Mouse (Mus musculus) lung, embryonic 14.5 days (tissue): ENCODE measurements around the gene Ltb4r1. TPM values are rescaled to one million over a fixed set of nuclear protein-coding genes. Genes with fewer than 3 reads are reported as not detected.
A peak's percentile ranks its signal among the peaks of the same experiment; 100 is the strongest.

Source experiments
- ATAC-seq: fragments of 200-750 bp; cut with Nextera tagmentation; 2 replicates; pipeline ENCODE4 v1.8.0; 2017; ENCODE audit warnings: mild to moderate bottlenecking, moderate TSS enrichment, moderate library complexity; ENCODE audit not compliant: insufficient read depth
- DNase-seq: peaks from one replicate; pipeline ENCODE4 v3.0.0-alpha.2; 2015
- H3K27ac ChIP-seq: fragments of 300-500 bp; sonication (generic); 2 replicates; pipeline ENCODE4 v1.5.1; 2014; ENCODE audit warnings: low read depth, mild to moderate bottlenecking, moderate library complexity
- H3K27me3 ChIP-seq: fragments of 300-500 bp; sonication (generic); 2 replicates; pipeline ENCODE4 v1.6.1; 2014; ENCODE audit warnings: low read length, control low read depth; ENCODE audit not compliant: insufficient read depth
- H3K36me3 ChIP-seq: fragments of 300-500 bp; sonication (generic); 2 replicates; pipeline ENCODE4 v1.6.1; 2014; ENCODE audit warnings: control low read depth; ENCODE audit not compliant: insufficient read depth
- H3K4me1 ChIP-seq: fragments of 300-500 bp; sonication (generic); 2 replicates; pipeline ENCODE4 v1.6.1; 2014; ENCODE audit warnings: antibody characterized with exemption, control low read depth; ENCODE audit not compliant: insufficient read depth
- H3K4me2 ChIP-seq: fragments of 300-500 bp; sonication (generic); 2 replicates; pipeline ENCODE4 v1.6.1; 2014; ENCODE audit warnings: mild to moderate bottlenecking
- H3K4me3 ChIP-seq: fragments of 300-500 bp; sonication (generic); 2 replicates; pipeline ENCODE4 v1.5.1; 2014; ENCODE audit warnings: low read depth, low read length
- H3K9ac ChIP-seq: fragments of 300-500 bp; sonication (generic); 2 replicates; pipeline ENCODE4 v1.6.1; 2014
- H3K9me3 ChIP-seq: fragments of 300-500 bp; sonication (generic); 2 replicates; pipeline ENCODE4 v1.6.1; 2016; ENCODE audit warnings: low read depth, low read length, control low read depth
- CTCF ChIP-seq: IDR thresholded peaks from 2 replicates; pipeline ENCODE4 v1.5.1; 2016; ENCODE audit warnings: antibody characterized with exemption, low read depth
- WGBS: fragments of 180-500 bp; shearing (Covaris S2); extraction: QIAGEN DNeasy Blood & Tissue Kit; methylation state at CpG from one replicate; pipeline ENCODE4 v1.1.7; 2014; 5-methylcytosine and 5-hydroxymethylcytosine counted together
- polyA plus RNA-seq: library from polyadenylated mRNA; unstranded; fragments of >200 nt; fragmentation: Nextera tagmentation; extraction: Ambion mirVana; gene quantifications from 2 replicates; pipeline ENCODE4 v1.2.1, GENCODE M21; 2014

The Ltb4r1 gene
- polyA plus RNA-seq, 1 experiment from 2014 or later: 0.64 TPM

- H3K36me3 ChIP-seq: no peaks in the 10 kb centered on the region; the same call in none of the 2 replicates
- H3K4me3 ChIP-seq: no peak overlapping the region
- 71% methylated on average over 10 of the region's 10 CpGs for WGBS
- ATAC-seq (no peak), DNase-seq (no peak)
- no peaks in the 10 kb centered on the region for H3K9me3 ChIP-seq
- no peak overlapping the region for H3K4me2 ChIP-seq
- no peaks in the 10 kb centered on the region for H3K4me1 ChIP-seq
- no peak overlapping the region for H3K27ac ChIP-seq
- no peak overlapping the region for H3K9ac ChIP-seq
- TF ChIP-seq CTCF: no peak
- H3K27me3 ChIP-seq: no peaks in the 10 kb centered on the region
Measured at GRCm38 (mm10) chr14:55733889-55734288, 31.9 kb upstream of the Ltb4r1 start.

DNA sequence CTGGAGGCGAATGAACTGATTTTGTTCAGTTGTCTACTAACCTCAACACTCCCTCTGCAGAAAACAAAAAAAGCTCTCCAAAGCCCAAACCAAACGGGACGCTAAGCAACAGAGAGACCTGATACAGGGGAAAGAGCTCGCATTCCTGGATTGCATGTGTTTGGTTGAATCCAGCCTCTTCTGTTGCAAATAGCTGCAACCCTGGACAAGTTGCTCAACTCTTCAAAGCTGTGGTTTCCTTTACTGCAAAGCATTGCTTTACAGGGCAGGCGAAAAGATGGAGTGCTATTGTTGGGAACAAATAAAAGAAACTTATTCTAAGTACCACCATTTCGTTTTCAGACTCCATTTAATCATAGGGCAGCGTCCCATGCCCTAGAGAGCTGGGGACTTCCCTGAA is 30.9 kb upstream of the Ltb4r1 start:
- no peak overlapping the region for H3K4me3 ChIP-seq
- H3K27me3 ChIP-seq: no peaks in the 10 kb centered on the region
- no peak overlapping the region for H3K9ac ChIP-seq
- peaks cover 9% of the 10 kb centered on the region for H3K36me3 ChIP-seq
- no peak for TF ChIP-seq CTCF
- ATAC-seq (no peak), DNase-seq (no peak)
- no peak overlapping the region for H3K27ac ChIP-seq
- H3K9me3 ChIP-seq: no peaks in the 10 kb centered on the region
- 72% methylated on average over 7 of the region's 7 CpGs for WGBS
- no peak overlapping the region for H3K4me2 ChIP-seq
- H3K4me1 ChIP-seq: no peaks in the 10 kb centered on the region

DNA sequence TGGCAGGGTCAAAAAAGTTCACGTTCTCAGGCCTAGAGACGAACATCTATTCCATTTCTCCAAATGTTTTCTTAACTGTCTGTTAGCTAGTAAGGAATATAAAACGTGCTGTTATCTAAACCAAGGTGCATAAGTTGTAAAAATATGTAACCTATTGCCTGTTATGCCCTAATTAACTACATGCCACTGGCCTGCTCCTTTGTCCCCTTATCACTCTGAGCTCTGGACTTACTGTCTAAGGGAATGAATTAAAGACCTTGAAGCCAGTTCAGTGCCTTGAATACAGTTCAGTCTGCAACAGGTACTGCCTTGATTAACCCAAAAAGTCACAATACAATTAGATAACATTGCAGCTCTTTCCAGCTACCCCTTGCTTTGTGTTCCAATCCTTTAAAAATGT is 30.4 kb upstream of the Ltb4r1 start:
- no peak for DNase-seq
- no peak for ATAC-seq

GRCm38 (mm10) chr14:55735758-55736157 is 30.0 kb upstream of the Ltb4r1 start:
- H3K9me3 ChIP-seq: no peaks in the 10 kb centered on the region
- H3K36me3 ChIP-seq: peaks cover 18% of the 10 kb centered on the region
- H3K27ac ChIP-seq: no peak overlapping the region
- TF ChIP-seq CTCF: no peak
- H3K4me1 ChIP-seq: no peaks in the 10 kb centered on the region
- H3K27me3 ChIP-seq: no peaks in the 10 kb centered on the region
- ATAC-seq (no peak), DNase-seq (no peak)
- no peak overlapping the region for H3K4me2 ChIP-seq
- 77% methylated on average over 4 of the region's 4 CpGs for WGBS
- no peak overlapping the region for H3K4me3 ChIP-seq
- no peak overlapping the region for H3K9ac ChIP-seq

More for the DNA sequence above, 30.4 kb upstream of the Ltb4r1 start:
- Histone ChIP-seq H3K4me3 (no peak overlapping the region), H3K4me1 (no peaks in the 10 kb centered on the region), H3K9ac (no peak overlapping the region), H3K27ac (no peak overlapping the region), H3K4me2 (no peak overlapping the region), H3K9me3 (no peaks in the 10 kb centered on the region), H3K27me3 (no peaks in the 10 kb centered on the region), H3K36me3 (peaks cover 13% of the 10 kb centered on the region)
- WGBS: 29% methylated on average over 3 of the region's 3 CpGs
- no peak for TF ChIP-seq CTCF

GRCm38 (mm10) chr14:55737086-55737687 is 28.6 kb upstream of the Ltb4r1 start:
- no peaks in the 10 kb centered on the region for H3K9me3 ChIP-seq
- no peak for DNase-seq
- no peaks in the 10 kb centered on the region for H3K27me3 ChIP-seq
- 83% methylated on average over 9 of the region's 9 CpGs for WGBS
- no peak overlapping the region for H3K4me3 ChIP-seq
- TF ChIP-seq CTCF: no peak
- H3K4me1 ChIP-seq: no peaks in the 10 kb centered on the region
- no peak overlapping the region for H3K9ac ChIP-seq
- no peak for ATAC-seq
- H3K36me3 ChIP-seq: peaks cover 29% of the 10 kb centered on the region
- no peak overlapping the region for H3K4me2 ChIP-seq
- no peak overlapping the region for H3K27ac ChIP-seq

DNA sequence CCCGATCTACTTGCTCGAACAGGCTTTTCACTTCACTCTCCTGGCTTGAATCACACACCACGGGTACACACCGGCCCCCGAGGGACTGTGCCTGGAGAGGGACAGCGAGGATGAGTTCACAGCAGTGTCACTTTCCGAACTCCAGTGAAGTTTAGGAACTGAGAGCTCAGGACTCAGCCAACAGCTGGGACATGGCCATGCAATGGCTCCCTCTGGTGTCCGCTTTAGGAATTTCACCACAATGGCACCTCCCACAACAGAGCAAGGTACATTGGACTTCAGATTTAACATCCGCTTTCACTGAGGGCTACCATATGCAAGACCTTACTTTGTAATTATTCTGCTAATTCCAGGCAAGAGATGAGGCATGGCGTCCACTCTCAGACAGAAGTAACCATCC is 22.1 kb upstream of the Ltb4r1 start:
- Histone ChIP-seq H3K9me3 (no peaks in the 10 kb centered on the region), H3K27me3 (no peaks in the 10 kb centered on the region), H3K4me3 (0 out of 2 replicates have a peak overlapping the region, but pooled peaks have one; percentile 8), H3K36me3 (peaks cover 51% of the 10 kb centered on the region), H3K27ac (no peak overlapping the region), H3K4me1 (peaks cover 7% of the 10 kb centered on the region; the same call in 1 of the 2 replicates), H3K9ac (no peak overlapping the region), H3K4me2 (peak overlapping the region; percentile 35)
- ATAC-seq (peak; percentile 71), DNase-seq (peak; percentile 96)
- peak; percentile 98 for TF ChIP-seq CTCF
- WGBS: 17% methylated on average over 10 of the region's 10 CpGs

DNA sequence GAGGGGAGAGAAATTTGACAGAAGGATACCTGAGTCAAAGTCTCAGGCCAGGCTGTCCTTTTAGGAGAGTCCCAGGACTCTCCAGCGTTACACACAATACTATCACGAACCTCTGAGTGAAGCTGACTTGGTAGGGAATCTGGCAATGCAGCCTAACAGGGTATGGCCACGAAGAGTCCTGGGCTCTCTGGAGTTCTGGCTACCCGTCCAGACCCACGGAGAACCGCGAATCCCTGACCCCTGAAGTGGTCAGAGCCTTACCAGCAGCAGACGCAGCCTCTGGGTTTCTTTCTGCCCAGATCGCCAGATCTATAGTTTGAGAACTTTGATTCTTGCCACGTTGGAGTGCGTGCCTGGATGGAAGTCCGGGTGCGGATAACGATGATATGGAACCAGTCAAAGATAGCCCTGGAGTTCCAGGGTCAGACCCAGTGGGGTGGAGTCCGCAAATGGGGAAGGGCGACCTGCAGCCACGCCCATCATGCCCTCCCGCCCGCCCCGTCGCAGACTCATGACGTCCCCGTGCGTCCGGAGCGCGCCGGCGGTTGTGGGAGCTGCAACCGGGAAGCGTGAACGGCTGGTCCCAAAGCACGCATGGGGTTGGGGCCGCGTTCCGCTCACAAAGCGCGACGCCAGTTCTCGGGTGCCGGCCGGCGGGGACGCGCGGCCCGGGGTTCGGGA is 20.4 kb upstream of the Ltb4r1 start, which contains the start of the genes Dhrs1 and Nop9:
Gene Dhrs1 (minus strand): TSS at position 511 of the 681 bp plus-strand sequence.
Gene Nop9 (plus strand): TSS at position 514 of the 681 bp plus-strand sequence.
- Histone ChIP-seq H3K27me3 (no peaks in the 10 kb centered on the region), H3K4me1 (peaks cover 7% of the 10 kb centered on the region; the same call in 1 of the 2 replicates), H3K4me3 (peak within 1 kb of the TSS; percentile 93), H3K27ac (peak within 1 kb of the TSS; percentile 50; the same call in 1 of the 2 replicates), H3K9me3 (no peaks in the 10 kb centered on the region), H3K36me3 (peaks cover 52% of the 10 kb centered on the region), H3K4me2 (peak within 1 kb of the TSS; percentile 98), H3K9ac (peak within 1 kb of the TSS; percentile 82)
- ATAC-seq (peak; percentile 84), DNase-seq (peak; percentile 93)
- 2% methylated on average over 47 of the region's 48 CpGs for WGBS
- TF ChIP-seq CTCF: no peak
